Mouse (Mus musculus) lung, adult 2 months (tissue): Measurements from ENCODE around the gene Cope.

ENCODE experiments used
- CTCF ChIP-seq: fragments of 200-500 bp; IDR thresholded peaks from 2 replicates; pipeline ENCODE4 v1.5.1; 2011; ENCODE audit warnings: mild to moderate bottlenecking, low read length, control low read depth; ENCODE audit not compliant: insufficient read depth
- POLR2A ChIP-seq: fragments of 200-500 bp; IDR thresholded peaks from 2 replicates; pipeline ENCODE4 v1.6.1; 2011; ENCODE audit warnings: low read depth, mild to moderate bottlenecking, control low read depth, low read length, borderline replicate concordance; ENCODE audit errors: extremely low read depth

GRCm38 (mm10) chr8:70340659-70341058 is 38.3 kb downstream of the Cope start:
- TF ChIP-seq CTCF (no peak), POLR2A (no peak)
